Mouse (Mus musculus) heart, embryonic 12.5 days (tissue): Measurements from ENCODE around the gene 4933411K16Rik. TPM values are rescaled to one million over a fixed set of nuclear protein-coding genes. Genes with fewer than 3 reads are reported as not detected.

Experiments
- ATAC-seq: fragments of 200-750 bp; cut with Nextera tagmentation; 2 replicates; pipeline ENCODE4 v1.8.0; 2017; ENCODE audit warnings: moderate TSS enrichment, moderate library complexity; ENCODE audit not compliant: insufficient number of reproducible peaks, low FRiP score
- H3K27ac ChIP-seq: fragments of 300-500 bp; sonication (generic); 2 replicates; pipeline ENCODE4 v1.5.1; 2016; ENCODE audit warnings: mild to moderate bottlenecking, moderate library complexity; ENCODE audit not compliant: poor library complexity, severe bottlenecking
- H3K27me3 ChIP-seq: fragments of 300-500 bp; sonication (generic); replicated peaks from 2 replicates; pipeline ENCODE4 v1.6.1; 2016; ENCODE audit warnings: mild to moderate bottlenecking, moderate library complexity
- H3K36me3 ChIP-seq: fragments of 300-500 bp; sonication (generic); 2 replicates; pipeline ENCODE4 v1.6.1; 2016; ENCODE audit warnings: mild to moderate bottlenecking, moderate library complexity
- H3K4me1 ChIP-seq: fragments of 300-500 bp; sonication (generic); replicated peaks from 2 replicates; pipeline ENCODE4 v1.6.1; 2016; ENCODE audit warnings: mild to moderate bottlenecking
- H3K4me2 ChIP-seq: fragments of 300-500 bp; sonication (generic); 2 replicates; pipeline ENCODE4 v1.6.1; 2016; ENCODE audit warnings: mild to moderate bottlenecking, moderate library complexity
- H3K4me3 ChIP-seq: fragments of 300-500 bp; sonication (generic); 2 replicates; pipeline ENCODE4 v1.5.1; 2016; ENCODE audit warnings: mild to moderate bottlenecking
- H3K9ac ChIP-seq: fragments of 300-500 bp; sonication (generic); 2 replicates; pipeline ENCODE4 v1.6.1; 2016; ENCODE audit warnings: mild to moderate bottlenecking, moderate library complexity
- H3K9me3 ChIP-seq: fragments of 300-500 bp; sonication (generic); replicated peaks from 2 replicates; pipeline ENCODE4 v1.6.1; 2016; ENCODE audit warnings: mild to moderate bottlenecking, moderate library complexity
- WGBS: fragments of 180-500 bp; shearing (Covaris S2); methylation state at CpG from one replicate; pipeline ENCODE4 v1.1.7; 2016; 5-methylcytosine and 5-hydroxymethylcytosine counted together
- polyA plus RNA-seq: library from polyadenylated mRNA; unstranded; fragments of >200 nt; fragmentation: Nextera tagmentation; extraction: Ambion mirVana; gene quantifications from 2 replicates; pipeline ENCODE4 v1.2.1, GENCODE M21; 2016

Gene 4933411K16Rik
- not detected in 2 replicates for polyA plus RNA-seq

GRCm38 (mm10) chr19:42051948-42052347, at the start of gene 4933411K16Rik:
TSS of gene 4933411K16Rik (plus strand) at chr19:42052248.
- no peak for ATAC-seq
- H3K4me1 ChIP-seq, result no peaks in the 10 kb centered on the region; the same call in 1 of the 2 replicates
- no peak within 1 kb of the TSS for H3K4me2 ChIP-seq
- H3K9me3 ChIP-seq, result no peaks in the 10 kb centered on the region
- no peak within 1 kb of the TSS for H3K4me3 ChIP-seq
- no peak within 1 kb of the TSS for H3K9ac ChIP-seq
- no peaks in the 10 kb centered on the region for H3K27me3 ChIP-seq
- no peak within 1 kb of the TSS for H3K27ac ChIP-seq
- no peaks in the 10 kb centered on the region for H3K36me3 ChIP-seq
- 67% methylated on average over 4 of the region's 4 CpGs for WGBS

- 26% methylated on average over 6 of the region's 6 CpGs for WGBS
- H3K27ac ChIP-seq, result peak overlapping the region; percentile 55; the same call in 1 of the 2 replicates
- no peak overlapping the region for H3K4me3 ChIP-seq
- H3K36me3 ChIP-seq, result no peaks in the 10 kb centered on the region
- peak overlapping the region; percentile 24; the same call in 1 of the 2 replicates for H3K9ac ChIP-seq
- ATAC-seq, result no peak
- H3K9me3 ChIP-seq, result no peaks in the 10 kb centered on the region
- peaks cover 75% of the 10 kb centered on the region for H3K4me1 ChIP-seq
- H3K27me3 ChIP-seq, result no peaks in the 10 kb centered on the region
- no peak overlapping the region for H3K4me2 ChIP-seq
These were observed 47.8 kb upstream of the 4933411K16Rik start for GRCm38 (mm10) chr19:42004258-42004657.

- Histone ChIP-seq H3K9ac (no peak overlapping the region), H3K27me3 (no peaks in the 10 kb centered on the region), H3K4me1 (peaks cover 66% of the 10 kb centered on the region), H3K4me2 (no peak overlapping the region), H3K36me3 (no peaks in the 10 kb centered on the region), H3K4me3 (no peak overlapping the region), H3K9me3 (no peaks in the 10 kb centered on the region), H3K27ac (no peak overlapping the region)
- 42% methylated on average over 3 of the region's 3 CpGs for WGBS
- no peak for ATAC-seq
These were observed 46.4 kb upstream of the 4933411K16Rik start for GRCm38 (mm10) chr19:42005616-42006015.

GRCm38 (mm10) chr19:42006568-42006967, 45.5 kb upstream of the 4933411K16Rik start:
- no peak overlapping the region for H3K27ac ChIP-seq
- 63% methylated on average over 8 of the region's 8 CpGs for WGBS
- no peaks in the 10 kb centered on the region for H3K27me3 ChIP-seq
- peaks cover 3% of the 10 kb centered on the region; the same call in 1 of the 2 replicates for H3K36me3 ChIP-seq
- H3K9me3 ChIP-seq, result no peaks in the 10 kb centered on the region
- no peak for ATAC-seq
- no peak overlapping the region for H3K4me3 ChIP-seq
- no peak overlapping the region for H3K4me2 ChIP-seq
- H3K4me1 ChIP-seq, result peaks cover 66% of the 10 kb centered on the region
- H3K9ac ChIP-seq, result no peak overlapping the region; the same call in 1 of the 2 replicates

GRCm38 (mm10) chr19:42008586-42008985, 43.5 kb upstream of the 4933411K16Rik start:
- H3K27me3 ChIP-seq, result no peaks in the 10 kb centered on the region
- peaks cover 10% of the 10 kb centered on the region; the same call in 1 of the 2 replicates for H3K36me3 ChIP-seq
- H3K27ac ChIP-seq, result peak overlapping the region; percentile 45
- peaks cover 66% of the 10 kb centered on the region for H3K4me1 ChIP-seq
- no peak overlapping the region for H3K4me3 ChIP-seq
- H3K4me2 ChIP-seq, result no peak overlapping the region
- ATAC-seq, result no peak
- WGBS, result 60% methylated on average over 3 of the region's 3 CpGs
- no peaks in the 10 kb centered on the region for H3K9me3 ChIP-seq
- no peak overlapping the region for H3K9ac ChIP-seq

GRCm38 (mm10) chr19:42009067-42009466, 43.0 kb upstream of the 4933411K16Rik start:
- WGBS, result 59% methylated on average over 7 of the region's 7 CpGs
- H3K9ac ChIP-seq, result no peak overlapping the region

GRCm38 (mm10) chr19:42010436-42010835, 41.6 kb upstream of the 4933411K16Rik start:
- no peak overlapping the region for H3K27ac ChIP-seq
- peaks cover 48% of the 10 kb centered on the region for H3K4me1 ChIP-seq
- H3K4me2 ChIP-seq, result no peak overlapping the region
- no peak overlapping the region for H3K4me3 ChIP-seq
- 75% methylated on average over 4 of the region's 4 CpGs for WGBS
- peaks cover 10% of the 10 kb centered on the region; the same call in 1 of the 2 replicates for H3K36me3 ChIP-seq
- no peaks in the 10 kb centered on the region for H3K9me3 ChIP-seq
- no peak for ATAC-seq
- H3K9ac ChIP-seq, result no peak overlapping the region
- H3K27me3 ChIP-seq, result no peaks in the 10 kb centered on the region

More at GRCm38 (mm10) chr19:42009067-42009466, 43.0 kb upstream of the 4933411K16Rik start:
- H3K27me3 ChIP-seq, result no peaks in the 10 kb centered on the region
- H3K9me3 ChIP-seq, result no peaks in the 10 kb centered on the region
- H3K27ac ChIP-seq, result peak overlapping the region; percentile 45
- H3K36me3 ChIP-seq, result peaks cover 10% of the 10 kb centered on the region; the same call in 1 of the 2 replicates
- peaks cover 62% of the 10 kb centered on the region for H3K4me1 ChIP-seq
- no peak overlapping the region for H3K4me2 ChIP-seq
- ATAC-seq, result no peak
- H3K4me3 ChIP-seq, result no peak overlapping the region

- ATAC-seq, result no peak
- Histone ChIP-seq H3K27ac (no peak overlapping the region), H3K36me3 (peaks cover 10% of the 10 kb centered on the region; the same call in 1 of the 2 replicates), H3K4me3 (no peak overlapping the region), H3K4me1 (peaks cover 45% of the 10 kb centered on the region), H3K9ac (no peak overlapping the region), H3K27me3 (no peaks in the 10 kb centered on the region), H3K9me3 (no peaks in the 10 kb centered on the region), H3K4me2 (no peak overlapping the region)
- WGBS, result 76% methylated on average over 7 of the region's 7 CpGs
These were observed 40.9 kb upstream of the 4933411K16Rik start for GRCm38 (mm10) chr19:42011123-42011522.

GRCm38 (mm10) chr19:42014231-42014825, 37.7 kb upstream of the 4933411K16Rik start:
- ATAC-seq, result no peak

GRCm38 (mm10) chr19:42015001-42015400, 37.0 kb upstream of the 4933411K16Rik start:
- WGBS, result 72% methylated on average over 6 of the region's 6 CpGs
- Histone ChIP-seq H3K4me1 (peaks cover 48% of the 10 kb centered on the region), H3K9me3 (no peaks in the 10 kb centered on the region), H3K36me3 (peaks cover 10% of the 10 kb centered on the region; the same call in 1 of the 2 replicates), H3K4me2 (no peak overlapping the region), H3K4me3 (no peak overlapping the region), H3K27ac (no peak overlapping the region), H3K27me3 (no peaks in the 10 kb centered on the region), H3K9ac (no peak overlapping the region)
- no peak for ATAC-seq

More at GRCm38 (mm10) chr19:42014231-42014825, 37.7 kb upstream of the 4933411K16Rik start:
- whole genome bisulfite sequencing, result 84% methylated on average over 3 of the region's 3 CpGs
- Histone ChIP-seq H3K4me3 (no peak overlapping the region), H3K9me3 (no peaks in the 10 kb centered on the region), H3K4me1 (peaks cover 44% of the 10 kb centered on the region), H3K4me2 (no peak overlapping the region), H3K9ac (no peak overlapping the region), H3K36me3 (peaks cover 10% of the 10 kb centered on the region; the same call in 1 of the 2 replicates), H3K27me3 (no peaks in the 10 kb centered on the region), H3K27ac (no peak overlapping the region)

- Histone ChIP-seq H3K9ac (no peak overlapping the region), H3K4me1 (peaks cover 46% of the 10 kb centered on the region), H3K4me3 (no peak overlapping the region), H3K27me3 (no peaks in the 10 kb centered on the region), H3K4me2 (no peak overlapping the region), H3K36me3 (peaks cover 10% of the 10 kb centered on the region; the same call in 1 of the 2 replicates), H3K9me3 (no peaks in the 10 kb centered on the region), H3K27ac (0 out of 2 replicates have a peak overlapping the region, but pooled peaks have one; percentile 85)
- 79% methylated on average over 4 of the region's 4 CpGs for WGBS
- no peak for ATAC-seq
These were observed 35.8 kb upstream of the 4933411K16Rik start for GRCm38 (mm10) chr19:42016251-42016650.
